Mouse (Mus musculus) cerebellum, adult 2 months (tissue): ENCODE data around the gene Nf1.

Experiments used
- CTCF ChIP-seq: fragments of 200-500 bp; IDR thresholded peaks from 2 replicates; pipeline ENCODE4 v1.5.1; 2011; ENCODE audit warnings: low read depth, mild to moderate bottlenecking, control low read depth, low read length, moderate library complexity, borderline replicate concordance; ENCODE audit not compliant: insufficient read depth
- POLR2A ChIP-seq: fragments of 200-500 bp; IDR thresholded peaks from 2 replicates; pipeline ENCODE4 v1.6.1; 2011; ENCODE audit warnings: low read length, control low read depth, borderline replicate concordance; ENCODE audit not compliant: insufficient read depth

GRCm38 (mm10) chr11:79611011-79611666 lies 271.6 kb downstream of the Nf1 start:
- TF ChIP-seq CTCF (no peak), POLR2A (no peak)
